Mouse (Mus musculus) MN1 (cell line): ENCODE data around the gene Gnaq.

Experiments
- DNase-seq: peaks from one replicate; pipeline ENCODE4 v3.0.0-alpha.2; 2016; ENCODE audit warnings: low spot score

The Gnaq gene

GRCm38 (mm10) chr19:16372752-16373486 lies 240.3 kb downstream of the Gnaq start:
- no peak for DNase-seq

GRCm38 (mm10) chr19:16375881-16376280 lies 243.2 kb downstream of the Gnaq start:
- no peak for DNase-seq

- no peak for DNase-seq
Measured at GRCm38 (mm10) chr19:16378565-16378964, 245.9 kb downstream of the Gnaq start.

GRCm38 (mm10) chr19:16379687-16380086 lies 247.1 kb downstream of the Gnaq start:
- no peak for DNase-seq

- DNase-seq, result no peak
Measured at GRCm38 (mm10) chr19:16382392-16382791, 249.8 kb downstream of the Gnaq start.

- DNase-seq, result no peak
Measured at GRCm38 (mm10) chr19:16383127-16383526, 250.5 kb downstream of the Gnaq start.

- DNase-seq, result no peak
Measured at GRCm38 (mm10) chr19:16384094-16384493, 251.5 kb downstream of the Gnaq start.

DNA sequence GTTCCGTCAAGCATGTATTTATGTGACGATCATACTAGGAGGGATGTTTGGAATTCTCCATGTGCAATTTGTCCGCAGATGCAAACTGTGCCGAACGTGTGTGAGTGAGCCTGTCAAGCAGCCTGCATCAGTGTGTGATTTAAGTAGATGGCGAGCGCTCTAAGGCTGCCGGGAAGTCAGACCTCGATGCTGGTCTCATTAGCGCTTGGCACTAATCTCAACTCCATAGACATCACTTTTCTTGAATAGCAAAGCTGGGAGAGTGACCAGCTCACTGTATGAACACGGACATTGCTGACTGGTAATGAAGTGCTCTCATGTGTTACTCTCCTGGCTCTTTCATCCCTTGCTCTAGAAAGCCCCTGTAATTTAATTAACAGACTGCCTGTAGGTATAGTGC lies 252.3 kb downstream of the Gnaq start:
- no peak for DNase-seq

GRCm38 (mm10) chr19:16386514-16386913 lies 253.9 kb downstream of the Gnaq start:
- peak; percentile 35 for DNase-seq

GRCm38 (mm10) chr19:16390192-16390795 lies 257.7 kb downstream of the Gnaq start:
- DNase-seq, result peak; percentile 10

DNA sequence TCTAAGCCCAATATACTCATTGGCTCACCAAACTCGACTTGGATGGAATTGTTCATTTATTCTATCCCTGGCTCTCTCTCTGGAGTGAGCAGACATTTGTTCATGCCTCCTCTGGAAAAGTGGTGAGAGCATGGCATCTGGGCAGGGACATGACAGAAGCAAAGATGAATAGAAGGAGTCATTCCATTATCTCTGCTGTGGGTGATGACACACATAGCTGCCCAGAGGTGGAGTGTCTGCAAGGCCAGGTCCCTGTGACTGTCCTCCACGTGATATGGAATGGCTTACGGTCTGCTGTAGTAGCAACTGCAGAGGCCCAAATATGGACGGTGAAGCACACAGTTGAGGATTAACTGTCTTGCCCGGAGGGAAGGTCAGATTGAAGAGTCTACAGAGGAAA lies 261.8 kb downstream of the Gnaq start:
- no peak for DNase-seq

GRCm38 (mm10) chr19:16403101-16403500 lies 270.5 kb downstream of the Gnaq start:
- no peak for DNase-seq

GRCm38 (mm10) chr19:16407727-16408126 lies 275.1 kb downstream of the Gnaq start:
- DNase-seq, result no peak

DNA sequence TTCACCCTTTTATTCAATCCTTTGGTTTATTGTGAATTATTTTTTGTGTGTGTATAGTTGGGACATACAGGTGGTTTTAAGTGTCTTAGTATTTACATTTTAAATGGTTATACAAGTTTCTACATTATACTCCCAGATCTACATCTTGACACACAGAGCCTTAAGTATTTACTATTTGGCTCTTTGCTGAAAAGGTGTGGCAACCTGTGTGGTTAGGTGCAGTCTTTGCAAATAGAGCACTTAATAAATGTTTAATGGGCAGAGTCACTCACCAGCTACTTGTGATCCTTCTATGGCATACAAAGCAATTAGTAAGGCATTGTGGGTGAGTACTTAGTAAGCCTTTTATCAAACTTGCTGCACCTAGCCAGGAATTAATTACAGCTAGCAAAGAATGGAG lies 278.7 kb downstream of the Gnaq start:
- DNase-seq, result no peak

GRCm38 (mm10) chr19:16418086-16418663 lies 285.5 kb downstream of the Gnaq start:
- no peak for DNase-seq

DNA sequence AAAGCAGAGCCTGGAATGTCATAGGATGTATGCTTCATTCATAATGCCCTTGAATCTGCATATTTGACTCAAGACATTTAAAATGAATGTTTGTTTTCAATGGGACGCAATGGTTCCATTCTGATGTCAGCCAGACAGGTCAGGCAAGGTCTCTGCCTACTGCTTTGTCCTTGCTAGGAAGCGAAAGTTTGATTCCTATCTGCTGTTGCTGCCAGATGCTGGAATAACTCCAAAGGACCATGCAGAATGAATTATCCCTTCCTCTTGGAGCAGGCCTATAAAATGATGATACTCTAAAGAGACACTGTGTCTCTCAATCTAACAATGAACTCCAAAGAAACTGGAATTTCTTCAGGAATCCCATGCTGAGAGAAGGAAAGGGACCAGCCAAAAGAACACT lies 293.0 kb downstream of the Gnaq start:
- peak; percentile 33 for DNase-seq

GRCm38 (mm10) chr19:16431368-16431767 lies 298.7 kb downstream of the Gnaq start:
- DNase-seq, result no peak

- no peak for DNase-seq
Measured at GRCm38 (mm10) chr19:16434879-16435278, 302.2 kb downstream of the Gnaq start.

GRCm38 (mm10) chr19:16435531-16436231 lies 303.1 kb downstream of the Gnaq start, which contains the start of gene Gna14:
Gna14 (plus strand) TSS chr19:16435762.
- no peak for DNase-seq

- DNase-seq, result no peak
Measured at GRCm38 (mm10) chr19:16436335-16437169, 303.9 kb downstream of the Gnaq start.
